Mouse (Mus musculus): ENCODE measurements at regions not wholly inside any gene's neighbourhood (a gene's known extent, or its start where the extent isn't known, plus 50 kb on each side); places are given as distances from the start of the nearest gene placed in this dataset.
A peak's percentile ranks its signal among the peaks of the same experiment; 100 is the strongest.

DNA sequence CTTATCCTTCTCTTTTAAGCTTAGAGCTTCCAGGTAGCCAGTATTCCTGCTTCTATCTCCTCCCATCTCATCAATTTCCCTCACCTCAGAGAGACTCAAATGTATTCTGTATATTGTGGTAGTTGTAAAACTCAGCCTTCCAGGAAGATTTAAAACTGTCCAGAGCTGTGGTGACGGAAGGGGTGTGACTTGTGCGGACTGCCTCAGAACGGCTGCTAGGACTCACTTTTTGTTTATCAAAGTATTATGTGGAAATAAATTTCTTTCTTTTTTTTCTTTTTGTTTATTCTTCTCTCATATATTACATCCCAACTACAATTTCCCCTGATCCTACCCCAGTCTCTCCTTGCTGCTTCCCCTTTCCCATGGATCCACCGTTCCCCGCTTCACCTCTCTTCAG lies 1043.7 kb downstream of the Robo2 start:
- Histone ChIP-seq H3K9me3 (no peaks in the 10 kb centered on the region), H3K27me3 (replicated peaks) (no peaks in the 10 kb centered on the region), H3K36me3 (no peaks in the 10 kb centered on the region), H3K9ac (no peak overlapping the region), H3K4me1 (replicated peaks) (no peaks in the 10 kb centered on the region), H3K4me2 (replicated peaks) (peak overlapping the region; percentile 19; the same call in 1 of the 2 replicates), H3K27ac (no peak overlapping the region), H3K4me3 (replicated peaks) (no peak overlapping the region)
- WGBS, result 44% methylated on average over 5 of the region's 5 CpGs
- ATAC-seq, result no peak

DNA sequence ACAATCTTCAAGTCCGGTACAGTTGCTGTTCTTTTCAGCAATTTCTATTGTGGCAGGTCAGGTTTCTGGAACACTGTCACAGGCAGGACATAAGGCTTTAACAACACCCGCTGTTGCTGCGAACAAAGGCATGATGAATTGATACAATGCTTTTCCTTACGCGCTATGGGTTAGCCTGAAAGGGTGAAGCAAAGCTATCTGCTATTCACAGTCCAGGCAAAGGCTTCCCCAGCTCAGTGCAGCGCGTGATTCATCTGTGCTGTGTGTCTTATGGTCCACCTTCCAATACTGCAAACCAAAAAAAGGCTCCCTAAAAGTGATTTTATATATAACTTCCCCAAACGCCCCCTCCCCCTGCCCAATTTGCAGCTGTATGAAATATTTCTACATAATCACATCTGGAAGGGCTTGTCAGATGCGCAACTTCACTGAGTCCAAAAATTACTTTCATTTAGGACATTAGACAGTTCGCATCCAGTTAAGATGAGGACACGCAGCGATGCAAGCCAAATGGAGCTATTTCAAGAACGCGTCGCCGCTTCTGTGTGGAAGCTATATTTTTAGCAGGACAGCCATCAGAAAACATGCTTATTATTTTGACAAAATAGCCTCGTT lies 1044.3 kb downstream of the Robo2 start:
- H3K9me3 ChIP-seq, result no peaks in the 10 kb centered on the region
- no peak for ATAC-seq
- WGBS, result 61% methylated on average over 17 of the region's 17 CpGs

DNA sequence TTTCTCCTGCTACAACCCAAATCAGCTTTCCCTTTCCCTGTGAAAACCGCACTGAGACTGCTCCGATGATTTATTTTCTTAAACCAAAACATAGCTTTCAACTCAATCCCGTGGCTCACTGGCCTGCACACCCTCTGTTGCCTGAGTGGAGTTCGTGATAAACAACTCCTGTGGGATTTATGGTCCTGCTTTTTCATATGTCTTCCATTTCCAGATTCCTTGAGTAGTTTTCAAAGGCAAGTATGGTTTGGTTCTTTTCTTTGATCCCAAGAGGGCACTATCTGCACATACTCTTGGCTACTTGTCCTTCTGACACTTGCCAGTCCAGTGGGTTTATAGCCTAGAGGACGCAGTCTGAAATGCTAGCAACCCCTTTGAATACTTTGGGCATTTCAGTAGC lies 1042.6 kb downstream of the Robo1 start:
- Histone ChIP-seq H3K9ac (no peak overlapping the region), H3K27me3 (replicated peaks) (no peaks in the 10 kb centered on the region), H3K4me1 (replicated peaks) (no peaks in the 10 kb centered on the region), H3K27ac (no peak overlapping the region), H3K4me3 (replicated peaks) (no peak overlapping the region), H3K9me3 (no peaks in the 10 kb centered on the region), H3K4me2 (replicated peaks) (no peak overlapping the region), H3K36me3 (no peaks in the 10 kb centered on the region)
- 31% methylated on average over 5 of the region's 5 CpGs for WGBS
- ATAC-seq, result no peak

More for the DNA sequence above, 1044.3 kb downstream of the Robo2 start:
- Histone ChIP-seq H3K36me3 (no peaks in the 10 kb centered on the region), H3K4me1 (replicated peaks) (no peaks in the 10 kb centered on the region), H3K4me3 (replicated peaks) (no peak overlapping the region), H3K27me3 (replicated peaks) (no peaks in the 10 kb centered on the region), H3K27ac (no peak overlapping the region), H3K9ac (no peak overlapping the region), H3K4me2 (replicated peaks) (peak overlapping the region; percentile 19; the same call in 1 of the 2 replicates)

DNA sequence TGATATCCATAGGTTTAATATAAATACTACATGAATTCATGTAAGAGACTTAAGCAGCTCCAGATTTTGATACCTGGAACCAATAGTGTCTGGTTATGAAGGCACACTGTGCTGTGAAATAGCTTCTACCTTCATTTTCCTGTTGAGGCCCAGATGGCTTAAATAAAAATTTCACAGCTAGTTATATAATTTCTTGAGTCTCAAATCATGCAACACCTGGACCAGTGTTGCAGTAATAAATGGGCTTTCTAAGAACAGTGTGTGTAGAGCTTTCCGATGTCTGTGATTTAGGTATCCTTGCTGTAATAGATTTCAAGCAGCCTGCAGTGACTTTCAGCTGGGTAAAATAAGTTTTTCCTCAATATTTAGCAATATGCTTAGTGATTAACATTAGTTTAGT lies 1035.8 kb downstream of the Robo1 start:
- ATAC-seq, result no peak
- no peaks in the 10 kb centered on the region for H3K9me3 ChIP-seq
- H3K9ac ChIP-seq, result no peak overlapping the region
- H3K27me3 ChIP-seq (replicated peaks), result no peaks in the 10 kb centered on the region
- H3K4me2 ChIP-seq (replicated peaks), result no peak overlapping the region
- H3K27ac ChIP-seq, result no peak overlapping the region
- H3K36me3 ChIP-seq, result no peaks in the 10 kb centered on the region
- H3K4me3 ChIP-seq (replicated peaks), result no peak overlapping the region
- 77% methylated on average over 1 of the region's 1 CpGs for WGBS
- no peaks in the 10 kb centered on the region for H3K4me1 ChIP-seq (replicated peaks)

DNA sequence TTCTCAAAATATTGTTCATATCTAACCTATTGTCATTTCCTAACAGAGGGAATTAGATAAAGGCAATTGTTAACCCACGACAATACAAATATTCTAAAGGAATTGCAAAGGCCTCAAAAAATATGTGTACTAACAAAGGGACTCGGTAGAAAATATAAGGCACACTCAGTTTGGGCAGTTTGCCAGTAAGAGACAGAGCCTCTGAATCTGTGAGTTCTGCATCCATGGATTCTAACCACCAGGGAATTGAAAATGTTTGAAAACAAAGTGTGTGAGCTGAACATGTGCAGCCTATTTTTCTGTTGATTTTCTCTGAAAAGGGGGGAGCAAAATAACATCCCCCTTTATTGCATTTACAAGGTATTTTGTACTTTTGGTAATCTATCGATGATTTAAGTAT lies 1035.4 kb downstream of the Robo1 start:
- 70% methylated on average over 3 of the region's 3 CpGs for WGBS

DNA sequence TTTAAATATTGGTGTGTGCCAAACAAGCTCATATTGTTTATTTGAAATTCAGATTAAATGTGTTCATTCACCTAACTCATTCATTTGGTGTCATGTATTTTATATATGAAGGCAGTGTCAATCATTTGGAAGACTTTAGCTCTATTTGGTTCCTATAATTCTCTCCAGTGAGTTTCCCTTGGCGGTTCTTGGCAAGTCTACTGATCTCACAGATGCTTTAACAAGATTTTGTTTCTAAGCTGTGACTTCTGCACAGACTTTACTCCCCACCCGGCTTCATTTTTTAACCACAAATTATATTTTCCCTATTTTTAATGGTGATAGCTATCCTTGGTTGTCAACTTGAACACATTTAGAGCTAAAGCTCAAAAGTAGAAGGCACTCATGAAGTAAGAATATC lies 1009.5 kb downstream of the Robo1 start:
- Histone ChIP-seq H3K4me1 (replicated peaks) (no peaks in the 10 kb centered on the region), H3K27ac (no peak overlapping the region), H3K9ac (no peak overlapping the region), H3K36me3 (no peaks in the 10 kb centered on the region), H3K9me3 (no peaks in the 10 kb centered on the region), H3K4me2 (replicated peaks) (no peak overlapping the region), H3K4me3 (replicated peaks) (no peak overlapping the region), H3K27me3 (replicated peaks) (no peaks in the 10 kb centered on the region)
- no peak for ATAC-seq
- WGBS, result 90% methylated on average over 2 of the region's 2 CpGs

More for the DNA sequence above, 1035.4 kb downstream of the Robo1 start:
- H3K27me3 ChIP-seq (replicated peaks), result no peaks in the 10 kb centered on the region
- H3K9me3 ChIP-seq, result no peaks in the 10 kb centered on the region
- H3K9ac ChIP-seq, result no peak overlapping the region
- H3K4me3 ChIP-seq (replicated peaks), result no peak overlapping the region
- no peak for ATAC-seq
- no peaks in the 10 kb centered on the region for H3K36me3 ChIP-seq
- no peak overlapping the region for H3K4me2 ChIP-seq (replicated peaks)
- H3K4me1 ChIP-seq (replicated peaks), result no peaks in the 10 kb centered on the region
- no peak overlapping the region for H3K27ac ChIP-seq

DNA sequence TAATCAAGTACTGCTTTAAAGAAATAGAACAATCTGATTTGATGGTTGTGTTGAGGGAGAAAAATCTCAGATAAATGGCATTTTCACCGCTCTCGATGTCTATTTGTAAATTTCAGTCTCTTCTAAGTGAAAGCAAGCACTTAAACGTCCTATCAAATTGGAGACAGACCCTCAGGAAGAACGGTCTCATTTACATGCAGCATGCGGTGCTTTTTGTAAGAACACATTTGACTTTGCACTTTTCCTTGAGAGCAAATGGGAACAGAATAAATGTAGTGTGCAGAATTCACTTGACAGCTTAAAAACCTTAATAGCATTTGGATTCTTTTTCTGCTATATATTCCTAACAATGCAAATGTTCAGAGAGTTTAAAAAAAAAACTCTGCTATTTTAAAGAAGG lies 1002.0 kb downstream of the Robo1 start:
- 74% methylated on average over 5 of the region's 5 CpGs for WGBS
- H3K9me3 ChIP-seq, result no peaks in the 10 kb centered on the region
- no peaks in the 10 kb centered on the region for H3K27me3 ChIP-seq (replicated peaks)
- no peaks in the 10 kb centered on the region for H3K4me1 ChIP-seq (replicated peaks)
- H3K27ac ChIP-seq, result no peak overlapping the region
- H3K36me3 ChIP-seq, result no peaks in the 10 kb centered on the region
- no peak for ATAC-seq
- H3K4me2 ChIP-seq (replicated peaks), result no peak overlapping the region
- H3K9ac ChIP-seq, result no peak overlapping the region
- H3K4me3 ChIP-seq (replicated peaks), result no peak overlapping the region

DNA sequence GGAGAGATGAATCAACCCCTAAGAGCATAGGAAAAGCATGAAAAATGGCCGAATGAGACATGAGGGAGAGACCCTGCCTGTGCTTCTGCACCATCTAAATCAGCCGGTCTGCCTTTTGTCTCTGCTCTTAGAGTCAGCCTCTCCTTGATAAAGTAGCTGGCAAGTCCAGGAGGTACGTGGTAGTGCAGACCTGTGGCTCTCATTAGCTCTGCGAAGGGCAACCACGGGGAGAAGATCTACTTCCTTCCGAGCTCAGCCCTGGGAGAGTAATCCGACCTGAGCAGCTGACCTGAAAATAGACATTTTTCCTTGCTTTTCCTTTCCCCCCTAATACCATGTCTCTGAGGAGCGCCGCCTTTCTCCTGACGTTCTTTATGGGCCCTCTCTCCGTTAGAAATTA lies 971.8 kb downstream of the Robo1 start:
- Histone ChIP-seq H3K27ac (no peak overlapping the region), H3K36me3 (no peaks in the 10 kb centered on the region), H3K4me2 (replicated peaks) (no peak overlapping the region), H3K27me3 (replicated peaks) (no peaks in the 10 kb centered on the region), H3K9ac (no peak overlapping the region), H3K4me1 (replicated peaks) (no peaks in the 10 kb centered on the region), H3K9me3 (no peaks in the 10 kb centered on the region), H3K4me3 (replicated peaks) (no peak overlapping the region)
- 53% methylated on average over 11 of the region's 11 CpGs for WGBS
- ATAC-seq, result no peak

DNA sequence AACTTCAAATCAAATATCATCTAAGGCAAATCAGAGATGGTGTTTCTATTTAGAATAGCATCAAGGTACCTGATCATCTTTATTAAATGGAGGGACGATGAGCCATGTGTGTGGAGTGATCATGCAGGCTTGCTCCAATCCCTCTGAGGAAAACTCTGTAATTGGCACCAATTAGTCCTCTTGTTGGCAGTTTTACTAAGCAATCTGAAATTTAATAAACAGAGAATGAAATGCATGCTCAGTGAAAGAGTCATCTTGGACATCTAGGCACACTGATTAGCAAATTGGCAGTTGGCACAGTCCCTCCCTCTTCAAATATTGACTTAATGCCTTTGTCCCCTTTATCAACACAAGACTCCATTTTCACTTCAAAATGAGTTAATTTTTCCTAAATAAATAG lies 951.6 kb downstream of the Robo1 start:
- H3K4me1 ChIP-seq (replicated peaks), result no peaks in the 10 kb centered on the region
- no peak overlapping the region for H3K4me2 ChIP-seq (replicated peaks)
- H3K36me3 ChIP-seq, result no peaks in the 10 kb centered on the region
- H3K27me3 ChIP-seq (replicated peaks), result no peaks in the 10 kb centered on the region
- no peak overlapping the region for H3K27ac ChIP-seq
- no peak overlapping the region for H3K9ac ChIP-seq
- 79% methylated on average over 1 of the region's 1 CpGs for WGBS
- ATAC-seq, result no peak
- H3K9me3 ChIP-seq, result no peaks in the 10 kb centered on the region
- H3K4me3 ChIP-seq (replicated peaks), result no peak overlapping the region

DNA sequence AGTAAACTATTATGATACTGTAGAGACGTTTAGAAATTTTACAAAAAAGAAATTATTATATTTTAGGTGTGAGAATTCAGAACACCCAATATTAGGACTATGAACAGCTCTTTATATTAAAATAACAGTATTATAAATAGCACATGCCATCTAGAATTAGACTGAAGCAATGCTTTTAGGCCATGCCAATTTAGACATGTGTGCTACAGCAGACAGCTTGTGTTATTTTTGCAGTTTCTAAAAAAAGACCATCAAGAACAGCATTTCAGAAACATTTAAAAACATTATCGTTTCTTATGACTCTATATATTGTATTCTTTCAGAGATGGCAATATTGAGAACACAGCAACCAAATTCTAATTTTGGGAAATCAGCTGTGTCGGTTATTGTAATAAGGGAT lies 951.2 kb downstream of the Robo1 start:
- 91% methylated on average over 3 of the region's 3 CpGs for WGBS

DNA sequence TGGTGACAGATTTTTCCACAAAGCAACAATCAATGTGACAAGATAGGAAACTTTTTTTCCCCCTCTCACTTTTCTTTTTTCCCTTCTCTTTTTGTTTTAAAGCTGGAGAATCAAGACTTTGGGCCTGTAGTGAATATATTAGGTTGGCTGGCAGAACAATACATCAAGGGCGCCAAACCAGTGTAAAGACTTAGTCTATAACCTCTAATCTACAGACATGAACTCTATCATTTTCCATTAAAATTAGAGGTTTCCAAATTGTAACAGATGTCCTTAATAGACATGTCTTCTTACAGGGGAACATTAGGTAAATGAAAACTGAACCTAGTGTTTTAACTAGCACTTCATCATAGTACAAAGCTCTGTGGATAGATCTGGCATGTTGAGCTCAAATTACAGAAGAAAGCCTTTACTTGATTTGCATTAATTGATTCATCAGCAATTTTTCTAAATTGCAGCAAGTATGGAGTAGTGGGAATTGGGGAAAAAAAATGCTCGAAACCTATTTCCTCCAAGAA lies 937.0 kb downstream of the Robo1 start:
- no peak overlapping the region for H3K27ac ChIP-seq
- no peak overlapping the region for H3K4me3 ChIP-seq (replicated peaks)
- H3K9ac ChIP-seq, result no peak overlapping the region
- no peaks in the 10 kb centered on the region for H3K4me1 ChIP-seq (replicated peaks)
- no peak for ATAC-seq
- WGBS, result 84% methylated on average over 2 of the region's 2 CpGs
- no peaks in the 10 kb centered on the region for H3K36me3 ChIP-seq
- no peak overlapping the region for H3K4me2 ChIP-seq (replicated peaks)
- H3K9me3 ChIP-seq, result no peaks in the 10 kb centered on the region
- H3K27me3 ChIP-seq (replicated peaks), result no peaks in the 10 kb centered on the region

More for the DNA sequence above, 951.2 kb downstream of the Robo1 start:
- H3K9ac ChIP-seq, result no peak overlapping the region
- no peaks in the 10 kb centered on the region for H3K36me3 ChIP-seq
- H3K4me2 ChIP-seq (replicated peaks), result no peak overlapping the region
- no peak overlapping the region for H3K4me3 ChIP-seq (replicated peaks)
- no peaks in the 10 kb centered on the region for H3K4me1 ChIP-seq (replicated peaks)
- H3K9me3 ChIP-seq, result no peaks in the 10 kb centered on the region
- no peak overlapping the region for H3K27ac ChIP-seq
- ATAC-seq, result no peak
- no peaks in the 10 kb centered on the region for H3K27me3 ChIP-seq (replicated peaks)

DNA sequence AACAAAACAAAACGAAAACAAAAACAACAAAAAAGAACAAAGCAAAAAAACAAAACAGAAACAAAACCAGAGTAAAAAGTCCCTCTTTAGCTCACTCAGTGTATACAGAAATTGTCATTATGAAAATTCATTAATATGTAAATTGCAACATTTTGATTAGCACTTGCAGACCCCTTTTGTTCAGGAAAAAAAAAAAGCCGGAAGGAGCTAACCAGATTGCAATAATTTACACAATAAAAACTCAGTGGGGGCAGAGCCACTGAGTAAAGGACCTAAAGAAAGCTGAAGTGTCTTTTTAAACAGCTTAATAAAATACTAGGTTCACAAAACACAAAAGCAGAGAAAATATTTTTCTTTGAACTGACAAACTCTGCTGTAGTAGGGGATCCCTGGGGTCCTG lies 922.5 kb downstream of the Robo1 start:
- Histone ChIP-seq H3K27me3 (replicated peaks) (no peaks in the 10 kb centered on the region), H3K4me1 (replicated peaks) (no peaks in the 10 kb centered on the region), H3K9ac (no peak overlapping the region), H3K4me2 (replicated peaks) (no peak overlapping the region), H3K27ac (no peak overlapping the region), H3K36me3 (no peaks in the 10 kb centered on the region), H3K9me3 (no peaks in the 10 kb centered on the region), H3K4me3 (replicated peaks) (no peak overlapping the region)
- no peak for ATAC-seq
- WGBS, result 73% methylated on average over 2 of the region's 2 CpGs

DNA sequence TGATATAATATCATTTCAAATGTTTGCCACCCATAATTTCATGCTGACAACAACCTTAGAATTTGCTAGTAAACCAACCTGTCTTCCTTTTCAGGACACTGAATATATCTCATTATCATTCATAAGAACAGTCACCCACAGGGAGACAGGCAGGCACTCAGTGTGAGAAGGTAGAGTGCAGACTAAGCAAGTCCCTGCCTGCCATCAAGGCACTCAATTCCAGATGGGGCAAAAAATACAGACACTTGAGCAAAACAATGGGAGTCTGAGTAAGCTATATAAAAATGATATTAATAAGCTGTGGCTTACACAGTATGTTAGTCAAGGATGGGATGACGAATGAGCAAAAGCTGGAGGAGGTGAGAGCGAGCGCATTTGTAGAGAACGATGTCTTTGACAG lies 909.4 kb downstream of the Robo1 start:
- no peak overlapping the region for H3K9ac ChIP-seq
- H3K36me3 ChIP-seq, result no peaks in the 10 kb centered on the region
- H3K4me3 ChIP-seq (replicated peaks), result no peak overlapping the region
- no peak overlapping the region for H3K4me2 ChIP-seq (replicated peaks)
- no peaks in the 10 kb centered on the region for H3K4me1 ChIP-seq (replicated peaks)
- WGBS, result 91% methylated on average over 4 of the region's 4 CpGs
- no peak for ATAC-seq
- no peaks in the 10 kb centered on the region for H3K27me3 ChIP-seq (replicated peaks)
- H3K9me3 ChIP-seq, result no peaks in the 10 kb centered on the region
- no peak overlapping the region for H3K27ac ChIP-seq
